Mouse (Mus musculus) adipocyte (in vitro differentiated cells): ENCODE measurements around the gene Lrrc55.
A peak's percentile ranks its signal among the peaks of the same experiment; 100 is the strongest.

Experiments used
- DNase-seq: peaks from one replicate; pipeline ENCODE4 v3.0.0-alpha.2; 2016; ENCODE audit warnings: low spot score

Gene Lrrc55

GRCm38 (mm10) chr2:85172071-85172762 is 24.8 kb downstream of the Lrrc55 start:
- DNase-seq: peak; percentile 86

- no peak for DNase-seq
Observed at GRCm38 (mm10) chr2:85168327-85168726, 28.7 kb downstream of the Lrrc55 start.

GRCm38 (mm10) chr2:85167624-85168023 is 29.4 kb downstream of the Lrrc55 start:
- DNase-seq: no peak

- DNase-seq: no peak
Observed at GRCm38 (mm10) chr2:85163311-85164047, 33.5 kb downstream of the Lrrc55 start.

- DNase-seq: no peak
Observed at GRCm38 (mm10) chr2:85161638-85162093, 35.3 kb downstream of the Lrrc55 start.

- DNase-seq: no peak
Observed at GRCm38 (mm10) chr2:85160901-85161637, 35.9 kb downstream of the Lrrc55 start.

- DNase-seq: no peak
Observed at GRCm38 (mm10) chr2:85157382-85157781, 39.6 kb downstream of the Lrrc55 start.

GRCm38 (mm10) chr2:85156136-85156535 is 40.9 kb downstream of the Lrrc55 start:
- DNase-seq: no peak

GRCm38 (mm10) chr2:85155334-85155733 is 41.7 kb downstream of the Lrrc55 start:
- no peak for DNase-seq

GRCm38 (mm10) chr2:85151233-85151632 is 45.8 kb downstream of the Lrrc55 start:
- no peak for DNase-seq

- no peak for DNase-seq
Observed at GRCm38 (mm10) chr2:85150373-85150772, 46.6 kb downstream of the Lrrc55 start.

GRCm38 (mm10) chr2:85147481-85147880 is 49.5 kb downstream of the Lrrc55 start:
- DNase-seq: no peak

- no peak for DNase-seq
Observed at GRCm38 (mm10) chr2:85145346-85145745, 51.7 kb downstream of the Lrrc55 start.

GRCm38 (mm10) chr2:85144908-85145307 is 52.1 kb downstream of the Lrrc55 start:
- DNase-seq: no peak

GRCm38 (mm10) chr2:85140833-85141232 is 56.2 kb downstream of the Lrrc55 start:
- DNase-seq: no peak

- no peak for DNase-seq
Observed at GRCm38 (mm10) chr2:85139846-85140245, 57.2 kb downstream of the Lrrc55 start.

GRCm38 (mm10) chr2:85139393-85139792 is 57.6 kb downstream of the Lrrc55 start:
- DNase-seq: no peak

- DNase-seq: no peak
Observed at GRCm38 (mm10) chr2:85138143-85138542, 58.9 kb downstream of the Lrrc55 start.

- no peak for DNase-seq
Observed at GRCm38 (mm10) chr2:85137601-85138140, 59.3 kb downstream of the Lrrc55 start.

- DNase-seq: no peak
Observed at GRCm38 (mm10) chr2:85136831-85137520, 60.0 kb downstream of the Lrrc55 start.

GRCm38 (mm10) chr2:85136089-85136488 is 60.9 kb downstream of the Lrrc55 start, which contains the start of gene Aplnr:
TSS of gene Aplnr (plus strand) at chr2:85136225.
- no peak for DNase-seq

- no peak for DNase-seq
Observed at GRCm38 (mm10) chr2:85135099-85135498, 61.9 kb downstream of the Lrrc55 start.
